Mouse (Mus musculus): Measurements from ENCODE around the gene Luzp1.
A peak's percentile ranks its signal among the peaks of the same experiment; 100 is the strongest.

Luzp1 gene

GRCm38 (mm10) chr4:136548381-136548801 is 78.8 kb downstream of the Luzp1 start:
- no peak for DNase-seq (ENCODE audit: low spot score)

GRCm38 (mm10) chr4:136553108-136553507 is 83.5 kb downstream of the Luzp1 start:
- DNase-seq (ENCODE audit: low spot score): no peak

- no peak for DNase-seq (ENCODE audit: low spot score)
Measured at GRCm38 (mm10) chr4:136557638-136558037, 88.1 kb downstream of the Luzp1 start.

- no peak for DNase-seq (ENCODE audit: low spot score)
Measured at GRCm38 (mm10) chr4:136559690-136560089, 90.1 kb downstream of the Luzp1 start.

- DNase-seq (ENCODE audit: low spot score): no peak
Measured at GRCm38 (mm10) chr4:136560270-136560991, 90.9 kb downstream of the Luzp1 start.

GRCm38 (mm10) chr4:136562755-136563154 is 93.2 kb downstream of the Luzp1 start:
- DNase-seq (ENCODE audit: low spot score): no peak

GRCm38 (mm10) chr4:136568629-136569028 is 99.1 kb downstream of the Luzp1 start:
- DNase-seq (ENCODE audit: low spot score): no peak

- no peak for DNase-seq (ENCODE audit: low spot score)
Measured at GRCm38 (mm10) chr4:136569998-136570397, 100.4 kb downstream of the Luzp1 start.

- no peak for DNase-seq (ENCODE audit: low spot score)
Measured at GRCm38 (mm10) chr4:136581885-136582284, 112.3 kb downstream of the Luzp1 start.

- no peak for DNase-seq (ENCODE audit: low spot score)
Measured at GRCm38 (mm10) chr4:136587221-136587827, 117.8 kb downstream of the Luzp1 start.

- DNase-seq (ENCODE audit: low spot score): no peak
Measured at GRCm38 (mm10) chr4:136588003-136588402, 118.4 kb downstream of the Luzp1 start.

GRCm38 (mm10) chr4:136592111-136592510 is 122.5 kb downstream of the Luzp1 start:
- DNase-seq (ENCODE audit: low spot score): no peak

- peak; percentile 59 for DNase-seq (ENCODE audit: low spot score)
Measured at GRCm38 (mm10) chr4:136594006-136594405, 124.4 kb downstream of the Luzp1 start.

GRCm38 (mm10) chr4:136595221-136595620 is 125.7 kb downstream of the Luzp1 start:
- no peak for DNase-seq (ENCODE audit: low spot score)

- DNase-seq (ENCODE audit: low spot score): no peak
Measured at GRCm38 (mm10) chr4:136598268-136598876, 128.8 kb downstream of the Luzp1 start.

- no peak for DNase-seq (ENCODE audit: low spot score)
Measured at GRCm38 (mm10) chr4:136599869-136600268, 130.3 kb downstream of the Luzp1 start.

- no peak for DNase-seq (ENCODE audit: low spot score)
Measured at GRCm38 (mm10) chr4:136600536-136600935, 131.0 kb downstream of the Luzp1 start.

- peak; percentile 83 for DNase-seq (ENCODE audit: low spot score)
Measured at GRCm38 (mm10) chr4:136601476-136601875, 131.9 kb downstream of the Luzp1 start.

GRCm38 (mm10) chr4:136602018-136602554 is 132.5 kb downstream of the Luzp1 start:
- DNase-seq (ENCODE audit: low spot score): peak; percentile 30

GRCm38 (mm10) chr4:136602568-136602967 is 133.0 kb downstream of the Luzp1 start, which contains the start of gene Kdm1a:
Kdm1a (minus strand) TSS chr4:136602723.
- DNase-seq (ENCODE audit: low spot score): peak; percentile 91

Measured in adipocyte (in vitro differentiated cells).